Mouse (Mus musculus): ENCODE measurements at regions not wholly inside any gene's neighbourhood (a gene's known extent, or its start where the extent isn't known, plus 50 kb on each side); places are given as distances from the start of the nearest gene placed in this dataset.

DNA sequence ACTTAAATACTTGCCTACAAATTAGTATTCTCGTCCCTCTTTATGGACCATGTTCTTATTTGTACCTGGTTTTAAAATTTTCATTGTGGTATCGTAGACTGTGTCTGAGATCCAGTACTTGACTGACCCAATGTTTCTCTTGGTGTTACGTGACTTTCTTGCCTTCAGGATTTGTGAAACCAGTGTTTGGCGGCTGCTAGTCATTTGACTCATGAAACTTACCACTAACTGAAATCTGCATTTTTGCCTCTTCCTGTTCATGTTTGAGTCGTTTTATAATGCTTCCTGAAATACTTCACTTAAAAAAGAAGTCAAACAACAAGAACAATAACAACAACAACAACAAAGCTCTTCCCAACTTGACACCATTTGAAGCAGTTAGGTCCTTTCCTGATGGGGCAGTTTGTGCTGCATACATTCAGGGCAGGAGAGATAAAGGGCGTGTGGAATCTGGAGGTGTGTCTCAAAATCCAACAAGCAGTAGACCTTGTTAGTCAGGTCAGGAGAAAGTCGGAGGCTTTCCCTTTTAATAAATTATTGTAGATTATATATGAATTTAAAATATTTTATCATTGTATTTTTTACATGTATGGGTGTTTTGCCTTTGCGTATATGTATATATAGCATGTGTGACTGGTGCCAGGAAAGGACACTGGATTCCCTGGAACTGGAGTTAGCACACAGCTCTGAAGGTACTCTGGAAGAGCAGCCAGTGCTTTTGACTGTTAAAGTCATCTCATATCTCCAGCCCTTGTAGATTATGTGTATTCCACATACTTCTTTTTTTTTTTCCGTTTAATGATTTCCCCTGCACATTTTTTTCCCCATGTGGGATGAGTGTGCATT lies 80.8 kb upstream of the Cdkn2b start:
- TF ChIP-seq CTCF (IDR thresholded peaks at IDR 0.05; ENCODE audit: extremely low read depth, insufficient read length, insufficient replicate concordance, low read depth, low read length), result no peak
- TF ChIP-seq POLR2A (IDR thresholded peaks at IDR 0.05; ENCODE audit: low read depth, low read length), result no peak

Measured in small intestine, adult 2 months (tissue).